Mouse (Mus musculus) lung, embryonic 14.5 days (tissue): ENCODE measurements around the gene Btbd16. TPM values are rescaled to one million over a fixed set of nuclear protein-coding genes. Genes with fewer than 3 reads are reported as not detected.

ENCODE experiments used
- ATAC-seq: fragments of 200-750 bp; cut with Nextera tagmentation; 2 replicates; pipeline ENCODE4 v1.8.0; 2017; ENCODE audit warnings: mild to moderate bottlenecking, moderate TSS enrichment, moderate library complexity; ENCODE audit not compliant: insufficient read depth
- DNase-seq: peaks from one replicate; pipeline ENCODE4 v3.0.0-alpha.2; 2015
- H3K27ac ChIP-seq: fragments of 300-500 bp; sonication (generic); 2 replicates; pipeline ENCODE4 v1.5.1; 2014; ENCODE audit warnings: low read depth, mild to moderate bottlenecking, moderate library complexity
- H3K27me3 ChIP-seq: fragments of 300-500 bp; sonication (generic); 2 replicates; pipeline ENCODE4 v1.6.1; 2014; ENCODE audit warnings: low read length, control low read depth; ENCODE audit not compliant: insufficient read depth
- H3K36me3 ChIP-seq: fragments of 300-500 bp; sonication (generic); 2 replicates; pipeline ENCODE4 v1.6.1; 2014; ENCODE audit warnings: control low read depth; ENCODE audit not compliant: insufficient read depth
- H3K4me1 ChIP-seq: fragments of 300-500 bp; sonication (generic); 2 replicates; pipeline ENCODE4 v1.6.1; 2014; ENCODE audit warnings: antibody characterized with exemption, control low read depth; ENCODE audit not compliant: insufficient read depth
- H3K4me2 ChIP-seq: fragments of 300-500 bp; sonication (generic); 2 replicates; pipeline ENCODE4 v1.6.1; 2014; ENCODE audit warnings: mild to moderate bottlenecking
- H3K4me3 ChIP-seq: fragments of 300-500 bp; sonication (generic); 2 replicates; pipeline ENCODE4 v1.5.1; 2014; ENCODE audit warnings: low read depth, low read length
- H3K9ac ChIP-seq: fragments of 300-500 bp; sonication (generic); 2 replicates; pipeline ENCODE4 v1.6.1; 2014
- H3K9me3 ChIP-seq: fragments of 300-500 bp; sonication (generic); 2 replicates; pipeline ENCODE4 v1.6.1; 2016; ENCODE audit warnings: low read depth, low read length, control low read depth
- CTCF ChIP-seq: IDR thresholded peaks from 2 replicates; pipeline ENCODE4 v1.5.1; 2016; ENCODE audit warnings: antibody characterized with exemption, low read depth
- WGBS: fragments of 180-500 bp; shearing (Covaris S2); extraction: QIAGEN DNeasy Blood & Tissue Kit; methylation state at CpG from one replicate; pipeline ENCODE4 v1.1.7; 2014; 5-methylcytosine and 5-hydroxymethylcytosine counted together
- polyA plus RNA-seq: library from polyadenylated mRNA; unstranded; fragments of >200 nt; fragmentation: Nextera tagmentation; extraction: Ambion mirVana; gene quantifications from 2 replicates; pipeline ENCODE4 v1.2.1, GENCODE M21; 2014

The Btbd16 gene
- polyA plus RNA-seq, 1 experiment from 2014 or later, result not detected

DNA sequence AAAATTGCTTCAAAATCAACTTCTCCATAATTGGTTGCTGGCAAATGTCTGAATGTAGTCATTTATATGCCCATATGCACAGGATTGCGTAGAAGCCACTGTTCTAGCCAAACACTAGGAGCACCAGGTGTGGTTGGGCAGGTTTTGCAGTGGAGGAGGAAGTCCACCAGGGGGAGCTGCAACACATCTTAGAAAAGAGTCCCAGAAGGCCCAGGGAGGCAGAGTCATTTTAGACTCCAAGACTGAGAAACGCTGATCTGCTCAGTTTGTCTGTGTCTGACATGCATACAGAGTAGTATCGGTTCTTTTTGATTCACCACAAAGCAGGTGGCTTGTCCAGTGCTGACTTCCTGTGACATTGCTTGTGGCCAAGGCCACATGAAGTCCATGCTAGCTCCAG lies 3.2 kb upstream of the Btbd16 start:
- peak; percentile 84 for TF ChIP-seq CTCF
- no peak for ATAC-seq
- Histone ChIP-seq H3K4me1 (no peaks in the 10 kb centered on the region; the same call in 1 of the 2 replicates), H3K4me3 (no peak overlapping the region), H3K9ac (no peak overlapping the region), H3K9me3 (no peaks in the 10 kb centered on the region), H3K36me3 (no peaks in the 10 kb centered on the region), H3K4me2 (no peak overlapping the region), H3K27ac (no peak overlapping the region), H3K27me3 (no peaks in the 10 kb centered on the region)
- DNase-seq, result peak; percentile 90
- 24% methylated on average over 3 of the region's 3 CpGs for WGBS

DNA sequence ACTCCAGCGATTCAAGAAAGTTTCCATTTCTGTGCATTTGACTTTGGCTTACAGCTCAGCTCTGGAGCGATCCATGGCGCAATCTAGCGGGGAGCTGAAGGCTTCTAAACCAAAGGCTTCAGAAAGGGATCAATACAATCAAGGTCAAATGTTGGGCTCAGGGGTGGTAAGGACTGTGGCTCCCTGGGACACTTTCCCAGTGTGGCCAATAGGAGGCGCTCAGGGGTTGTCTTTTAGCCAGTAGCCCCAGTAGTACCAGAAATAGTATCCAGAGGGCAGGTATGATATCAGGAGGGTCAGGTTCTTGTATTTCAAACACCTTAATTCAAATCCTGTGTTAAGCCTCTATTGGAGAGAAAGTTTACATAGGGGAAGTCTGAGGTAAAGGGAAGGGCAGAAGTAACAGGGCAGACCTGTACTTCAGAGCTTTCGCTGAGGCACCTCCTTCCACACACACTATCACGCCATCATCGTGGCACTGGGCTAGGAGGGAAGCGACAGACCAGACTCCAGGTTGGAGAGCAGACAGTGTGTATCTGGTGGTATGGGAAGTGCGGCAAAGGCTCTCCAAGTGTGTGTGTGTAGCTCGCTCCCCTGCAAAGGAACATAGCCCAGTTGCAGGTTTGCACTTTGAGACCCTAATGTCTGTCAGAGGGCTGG lies 568 bp upstream of the Btbd16 start:
- peak; percentile 77 for TF ChIP-seq CTCF
- Histone ChIP-seq H3K4me3 (no peak overlapping the region), H3K9me3 (no peaks in the 10 kb centered on the region), H3K27me3 (no peaks in the 10 kb centered on the region), H3K9ac (no peak overlapping the region), H3K36me3 (no peaks in the 10 kb centered on the region), H3K4me2 (no peak overlapping the region), H3K4me1 (no peaks in the 10 kb centered on the region), H3K27ac (no peak overlapping the region)
- DNase-seq, result peak; percentile 58
- 0 out of 2 replicates have a peak, but pooled peaks have one; percentile 40 for ATAC-seq
- 46% methylated on average over 11 of the region's 11 CpGs for WGBS

GRCm38 (mm10) chr7:130780866-130781419 lies 7.1 kb downstream of the Btbd16 start:
- Histone ChIP-seq H3K27me3 (no peaks in the 10 kb centered on the region), H3K4me3 (no peak overlapping the region), H3K9ac (no peak overlapping the region), H3K9me3 (no peaks in the 10 kb centered on the region), H3K27ac (no peak overlapping the region), H3K4me1 (peaks cover 1% of the 10 kb centered on the region; the same call in 1 of the 2 replicates), H3K36me3 (no peaks in the 10 kb centered on the region), H3K4me2 (no peak overlapping the region)
- ATAC-seq, result no peak
- no peak for DNase-seq
- 45% methylated on average over 5 of the region's 5 CpGs for WGBS
- no peak for TF ChIP-seq CTCF

DNA sequence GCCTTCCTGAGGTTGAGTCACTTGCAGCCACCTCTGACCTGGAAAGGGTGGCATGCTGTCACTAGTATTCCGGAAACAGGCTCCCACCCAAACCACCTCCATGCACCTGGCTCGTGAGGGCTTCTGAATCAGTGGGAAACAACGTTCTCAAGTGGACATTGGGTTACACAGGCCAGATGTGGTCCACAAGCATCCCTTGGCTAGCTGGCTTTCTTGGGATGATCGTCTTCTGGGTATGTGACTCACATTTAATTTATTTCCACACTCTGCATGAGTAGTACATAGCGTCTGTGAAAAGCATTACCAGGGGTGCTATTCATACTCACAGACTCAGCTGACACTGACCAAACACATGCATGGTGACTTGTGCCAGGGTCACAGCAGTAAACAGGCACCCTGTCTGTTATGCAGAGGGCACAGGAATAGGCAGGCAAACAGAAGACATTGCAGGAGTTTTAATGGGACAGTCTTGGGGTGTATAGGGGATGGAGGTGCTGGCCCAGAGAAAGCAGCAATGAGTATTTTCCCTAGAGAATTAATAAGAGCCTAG lies 8.7 kb downstream of the Btbd16 start:
- Histone ChIP-seq H3K4me2 (no peak overlapping the region), H3K4me3 (no peak overlapping the region), H3K27ac (no peak overlapping the region), H3K9ac (no peak overlapping the region), H3K36me3 (no peaks in the 10 kb centered on the region), H3K4me1 (peaks cover 10% of the 10 kb centered on the region; the same call in 1 of the 2 replicates), H3K9me3 (no peaks in the 10 kb centered on the region), H3K27me3 (no peaks in the 10 kb centered on the region)
- DNase-seq (no peak), ATAC-seq (no peak)
- WGBS, result 65% methylated on average over 5 of the region's 5 CpGs
- TF ChIP-seq CTCF, result no peak

GRCm38 (mm10) chr7:130785923-130786575 lies 12.2 kb downstream of the Btbd16 start:
- Histone ChIP-seq H3K9me3 (no peaks in the 10 kb centered on the region), H3K9ac (no peak overlapping the region), H3K4me3 (no peak overlapping the region), H3K36me3 (no peaks in the 10 kb centered on the region), H3K4me2 (no peak overlapping the region), H3K27ac (no peak overlapping the region), H3K4me1 (peaks cover 10% of the 10 kb centered on the region; the same call in 1 of the 2 replicates), H3K27me3 (no peaks in the 10 kb centered on the region)
- ATAC-seq (peak; percentile 58; the same call in 1 of the 2 replicates), DNase-seq (peak; percentile 76)
- TF ChIP-seq CTCF, result no peak
- WGBS, result 58% methylated on average over 12 of the region's 12 CpGs

DNA sequence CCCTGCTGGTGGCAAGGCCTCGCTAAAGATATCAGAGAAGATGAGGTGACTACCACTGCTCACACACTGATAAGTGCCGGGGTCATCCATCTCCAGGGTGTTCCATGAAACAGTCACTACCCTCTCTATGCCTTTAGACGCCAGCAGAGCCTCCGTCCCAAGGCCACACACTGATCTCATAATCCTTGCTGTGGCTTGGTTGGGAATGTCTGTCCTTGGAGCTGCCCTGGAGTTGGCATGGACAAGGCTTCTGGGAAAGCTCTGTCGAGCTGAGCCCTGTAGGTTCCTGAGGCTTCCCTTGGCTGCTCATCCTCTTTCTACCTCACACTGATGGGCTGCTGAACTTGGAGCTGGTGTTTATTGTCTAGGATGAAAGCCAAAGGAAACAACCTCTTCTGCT lies 12.8 kb downstream of the Btbd16 start:
- Histone ChIP-seq H3K9ac (no peak overlapping the region), H3K27ac (no peak overlapping the region), H3K36me3 (no peaks in the 10 kb centered on the region), H3K4me3 (no peak overlapping the region), H3K9me3 (no peaks in the 10 kb centered on the region), H3K4me1 (peaks cover 10% of the 10 kb centered on the region; the same call in 1 of the 2 replicates), H3K27me3 (no peaks in the 10 kb centered on the region), H3K4me2 (no peak overlapping the region)
- TF ChIP-seq CTCF, result no peak
- 62% methylated on average over 5 of the region's 5 CpGs for WGBS
- DNase-seq (no peak), ATAC-seq (peak; percentile 31; the same call in 1 of the 2 replicates)

GRCm38 (mm10) chr7:130787537-130787936 lies 13.7 kb downstream of the Btbd16 start:
- Histone ChIP-seq H3K4me3 (no peak overlapping the region), H3K4me2 (no peak overlapping the region), H3K27me3 (no peaks in the 10 kb centered on the region), H3K27ac (no peak overlapping the region), H3K36me3 (no peaks in the 10 kb centered on the region), H3K9ac (no peak overlapping the region), H3K9me3 (no peaks in the 10 kb centered on the region), H3K4me1 (peaks cover 10% of the 10 kb centered on the region; the same call in 1 of the 2 replicates)
- DNase-seq, result no peak
- no peak for ATAC-seq
- no peak for TF ChIP-seq CTCF
- WGBS, result 83% methylated on average over 4 of the region's 4 CpGs
